Mouse (Mus musculus) lung, postnatal 14 days (tissue): Measurements from ENCODE around the gene Rnf216.

Experiments
- DNase-seq: peaks from one replicate; pipeline ENCODE4 v3.0.0; 2021

The Rnf216 gene

GRCm38 (mm10) chr5:142997526-142997925 is 115.3 kb downstream of the Rnf216 start:
- DNase-seq, result no peak

GRCm38 (mm10) chr5:142994746-142995145 is 118.0 kb downstream of the Rnf216 start:
- no peak for DNase-seq

GRCm38 (mm10) chr5:142989167-142989566 is 123.6 kb downstream of the Rnf216 start:
- no peak for DNase-seq

- DNase-seq, result peak; percentile 57
These were observed 124.3 kb downstream of the Rnf216 start for GRCm38 (mm10) chr5:142988520-142988919.

- no peak for DNase-seq
These were observed 128.5 kb downstream of the Rnf216 start for GRCm38 (mm10) chr5:142984271-142984670.

- no peak for DNase-seq
These were observed 129.6 kb downstream of the Rnf216 start for GRCm38 (mm10) chr5:142983174-142983573.

GRCm38 (mm10) chr5:142982046-142982801 is 130.6 kb downstream of the Rnf216 start:
- DNase-seq, result peak; percentile 50

GRCm38 (mm10) chr5:142976516-142976915 is 136.3 kb downstream of the Rnf216 start:
- peak; percentile 49 for DNase-seq

GRCm38 (mm10) chr5:142974598-142975121 is 138.1 kb downstream of the Rnf216 start:
- DNase-seq, result peak; percentile 44

GRCm38 (mm10) chr5:142973971-142974370 is 138.8 kb downstream of the Rnf216 start:
- DNase-seq, result no peak

- DNase-seq, result no peak
These were observed 144.4 kb downstream of the Rnf216 start for GRCm38 (mm10) chr5:142968411-142968810.

- DNase-seq, result no peak
These were observed 148.1 kb downstream of the Rnf216 start for GRCm38 (mm10) chr5:142964650-142965049.

GRCm38 (mm10) chr5:142963705-142964494 is 148.9 kb downstream of the Rnf216 start:
- no peak for DNase-seq

GRCm38 (mm10) chr5:142963003-142963704 is 149.6 kb downstream of the Rnf216 start:
- peak; percentile 22 for DNase-seq

- DNase-seq, result no peak
These were observed 150.3 kb downstream of the Rnf216 start for GRCm38 (mm10) chr5:142962444-142962961.

- DNase-seq, result peak; percentile 62
These were observed 150.8 kb downstream of the Rnf216 start for GRCm38 (mm10) chr5:142961881-142962443.

GRCm38 (mm10) chr5:142961398-142961880 is 151.4 kb downstream of the Rnf216 start:
- peak; percentile 39 for DNase-seq

- DNase-seq, result peak; percentile 11
These were observed 152.0 kb downstream of the Rnf216 start for GRCm38 (mm10) chr5:142960775-142961271.

- DNase-seq, result peak; percentile 88
These were observed 152.9 kb downstream of the Rnf216 start, which contains the start of gene Fscn1 for GRCm38 (mm10) chr5:142959576-142960556. Fscn1 (plus strand) TSS chr5:142960343.

GRCm38 (mm10) chr5:142959156-142959555 is 153.6 kb downstream of the Rnf216 start:
- no peak for DNase-seq

GRCm38 (mm10) chr5:142958464-142958863 is 154.3 kb downstream of the Rnf216 start:
- no peak for DNase-seq
